Mouse (Mus musculus): Measurements from ENCODE around the gene Mtfr1l. TPM values are rescaled to one million over a fixed set of nuclear protein-coding genes. Genes with fewer than 3 reads are reported as not detected.
A peak's percentile ranks its signal among the peaks of the same experiment; 100 is the strongest.

Mtfr1l gene
- polyA plus RNA-seq, 1 experiment from 2014 or later, result 116 TPM

GRCm38 (mm10) chr4:134570704-134571451 lies 35.7 kb upstream of the Mtfr1l start:
- H3K36me3 ChIP-seq, result 0 out of 2 replicates have a peak, but pooled peaks cover 4% of the 10 kb centered on the region
- no peak overlapping the region for H3K4me2 ChIP-seq (replicated peaks)
- H3K27ac ChIP-seq (replicated peaks), result no peak overlapping the region
- 62% methylated on average over 14 of the region's 14 CpGs for WGBS
- no peak for ATAC-seq (ENCODE audit: insufficient number of reproducible peaks, low FRiP score, low TSS enrichment, low read depth)
- H3K27me3 ChIP-seq, result no peaks in the 10 kb centered on the region
- no peak overlapping the region for H3K4me3 ChIP-seq (replicated peaks)
- H3K9me3 ChIP-seq (replicated peaks), result no peaks in the 10 kb centered on the region
- H3K4me1 ChIP-seq, result peaks cover 3% of the 10 kb centered on the region; the same call in 1 of the 2 replicates
- no peak overlapping the region for H3K9ac ChIP-seq

DNA sequence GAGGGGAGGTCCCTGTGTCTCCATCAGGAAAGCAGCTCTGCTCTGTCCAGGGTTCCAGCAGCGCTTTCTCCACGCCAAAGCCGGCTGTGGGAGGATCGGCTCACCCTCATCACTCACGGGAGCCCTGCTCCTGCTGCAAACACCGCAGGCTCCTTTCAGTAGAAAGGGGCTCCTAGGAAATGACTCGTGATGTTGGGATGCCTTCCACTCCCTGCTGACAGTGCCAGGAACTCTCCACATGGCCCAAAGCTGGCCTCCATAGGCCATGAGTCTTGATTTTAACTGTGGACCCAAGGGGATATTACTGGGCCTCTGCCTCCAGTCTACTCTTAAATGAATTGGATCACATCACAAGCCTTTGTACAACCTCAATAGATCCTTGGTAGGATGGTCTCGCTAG lies 34.6 kb upstream of the Mtfr1l start:
- no peak overlapping the region for H3K4me3 ChIP-seq (replicated peaks)
- ATAC-seq (ENCODE audit: insufficient number of reproducible peaks, low FRiP score, low TSS enrichment, low read depth), result no peak
- 81% methylated on average over 8 of the region's 8 CpGs for WGBS

GRCm38 (mm10) chr4:134569205-134569604 lies 34.0 kb upstream of the Mtfr1l start:
- H3K4me3 ChIP-seq (replicated peaks), result no peak overlapping the region
- no peak for ATAC-seq (ENCODE audit: insufficient number of reproducible peaks, low FRiP score, low TSS enrichment, low read depth)
- H3K9me3 ChIP-seq (replicated peaks), result no peaks in the 10 kb centered on the region
- H3K27me3 ChIP-seq, result no peaks in the 10 kb centered on the region
- no peak overlapping the region for H3K4me2 ChIP-seq (replicated peaks)
- no peak overlapping the region for H3K9ac ChIP-seq
- peaks cover 12% of the 10 kb centered on the region; the same call in 1 of the 2 replicates for H3K36me3 ChIP-seq
- WGBS, result 70% methylated on average over 6 of the region's 6 CpGs
- H3K4me1 ChIP-seq, result peaks cover 3% of the 10 kb centered on the region; the same call in 1 of the 2 replicates
- no peak overlapping the region for H3K27ac ChIP-seq (replicated peaks)

More for the DNA sequence above, 34.6 kb upstream of the Mtfr1l start:
- H3K36me3 ChIP-seq, result peaks cover 12% of the 10 kb centered on the region; the same call in 1 of the 2 replicates
- no peaks in the 10 kb centered on the region for H3K27me3 ChIP-seq
- H3K9me3 ChIP-seq (replicated peaks), result no peaks in the 10 kb centered on the region
- peaks cover 3% of the 10 kb centered on the region; the same call in 1 of the 2 replicates for H3K4me1 ChIP-seq
- H3K9ac ChIP-seq, result no peak overlapping the region
- H3K27ac ChIP-seq (replicated peaks), result no peak overlapping the region
- H3K4me2 ChIP-seq (replicated peaks), result no peak overlapping the region

- no peaks in the 10 kb centered on the region for H3K9me3 ChIP-seq (replicated peaks)
- no peak for ATAC-seq (ENCODE audit: insufficient number of reproducible peaks, low FRiP score, low TSS enrichment, low read depth)
- no peak overlapping the region for H3K27ac ChIP-seq (replicated peaks)
- H3K27me3 ChIP-seq, result no peaks in the 10 kb centered on the region
- no peak overlapping the region for H3K9ac ChIP-seq
- H3K36me3 ChIP-seq, result peaks cover 15% of the 10 kb centered on the region
- 52% methylated on average over 19 of the region's 19 CpGs for WGBS
- H3K4me1 ChIP-seq, result peaks cover 3% of the 10 kb centered on the region; the same call in 1 of the 2 replicates
- no peak overlapping the region for H3K4me2 ChIP-seq (replicated peaks)
- no peak overlapping the region for H3K4me3 ChIP-seq (replicated peaks)
Measured at GRCm38 (mm10) chr4:134567377-134568226, 32.4 kb upstream of the Mtfr1l start.

DNA sequence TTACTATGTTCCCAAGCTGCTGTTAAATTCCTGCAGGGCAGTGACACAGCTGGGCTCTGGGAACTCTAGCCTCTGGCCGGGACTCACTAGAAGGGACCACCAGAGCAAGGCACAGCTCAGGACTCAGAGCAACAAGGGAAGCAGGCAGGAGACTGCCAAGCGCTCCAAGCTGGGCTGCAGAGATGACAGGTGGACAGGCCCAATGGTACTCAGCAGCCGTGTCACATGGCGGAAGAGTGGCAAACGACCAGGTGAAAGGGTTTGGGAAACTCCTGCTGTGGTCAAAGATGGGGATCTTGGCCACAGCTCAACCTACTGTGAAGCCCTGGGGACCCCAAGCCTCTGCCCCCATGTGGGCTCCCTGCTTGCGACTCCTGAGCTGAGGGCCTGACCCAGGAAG lies 28.9 kb upstream of the Mtfr1l start:
- Histone ChIP-seq H3K4me3 (replicated peaks) (no peak overlapping the region), H3K4me2 (replicated peaks) (no peak overlapping the region), H3K4me1 (0 out of 2 replicates have a peak, but pooled peaks cover 1% of the 10 kb centered on the region), H3K9me3 (replicated peaks) (no peaks in the 10 kb centered on the region), H3K27ac (replicated peaks) (no peak overlapping the region), H3K9ac (no peak overlapping the region), H3K36me3 (peaks cover 11% of the 10 kb centered on the region), H3K27me3 (no peaks in the 10 kb centered on the region)
- ATAC-seq (ENCODE audit: insufficient number of reproducible peaks, low FRiP score, low TSS enrichment, low read depth), result no peak
- whole genome bisulfite sequencing, result 80% methylated on average over 6 of the region's 6 CpGs

DNA sequence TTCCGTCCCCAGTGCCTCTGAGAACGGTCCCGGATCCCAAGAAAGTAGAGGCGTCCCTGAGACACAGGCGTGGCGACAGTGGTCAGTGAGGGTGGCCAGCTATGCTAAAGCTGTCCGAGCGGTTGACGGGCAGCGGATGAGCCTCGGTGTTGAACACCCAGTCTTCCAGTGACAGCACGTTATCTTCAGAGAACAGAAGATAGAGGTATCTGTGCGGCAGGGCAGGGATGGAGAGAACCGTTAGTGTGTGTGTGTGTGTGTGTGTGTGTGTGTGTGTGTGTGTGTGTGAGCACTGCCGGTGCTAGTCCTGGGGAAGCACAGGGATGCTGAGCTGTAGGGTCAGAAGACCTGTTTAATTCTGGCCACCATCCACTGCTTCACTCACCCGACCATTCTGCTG lies 28.4 kb upstream of the Mtfr1l start:
- no peak; the same call in 1 of the 2 replicates for ATAC-seq (ENCODE audit: insufficient number of reproducible peaks, low FRiP score, low TSS enrichment, low read depth)
- peaks cover 6% of the 10 kb centered on the region for H3K4me1 ChIP-seq
- no peak overlapping the region for H3K4me2 ChIP-seq (replicated peaks)
- H3K36me3 ChIP-seq, result peaks cover 11% of the 10 kb centered on the region
- H3K27me3 ChIP-seq, result no peaks in the 10 kb centered on the region
- no peak overlapping the region for H3K4me3 ChIP-seq (replicated peaks)
- WGBS, result 88% methylated on average over 16 of the region's 16 CpGs
- H3K9me3 ChIP-seq (replicated peaks), result no peaks in the 10 kb centered on the region
- no peak overlapping the region for H3K9ac ChIP-seq
- H3K27ac ChIP-seq (replicated peaks), result no peak overlapping the region

GRCm38 (mm10) chr4:134562014-134562413 lies 26.8 kb upstream of the Mtfr1l start:
- H3K4me1 ChIP-seq, result peaks cover 18% of the 10 kb centered on the region
- WGBS, result 87% methylated on average over 2 of the region's 2 CpGs
- H3K36me3 ChIP-seq, result peaks cover 11% of the 10 kb centered on the region
- no peak overlapping the region for H3K9ac ChIP-seq
- H3K27ac ChIP-seq (replicated peaks), result no peak overlapping the region
- H3K27me3 ChIP-seq, result no peaks in the 10 kb centered on the region
- no peak overlapping the region for H3K4me3 ChIP-seq (replicated peaks)
- ATAC-seq (ENCODE audit: insufficient number of reproducible peaks, low FRiP score, low TSS enrichment, low read depth), result no peak
- no peaks in the 10 kb centered on the region for H3K9me3 ChIP-seq (replicated peaks)
- H3K4me2 ChIP-seq (replicated peaks), result no peak overlapping the region

DNA sequence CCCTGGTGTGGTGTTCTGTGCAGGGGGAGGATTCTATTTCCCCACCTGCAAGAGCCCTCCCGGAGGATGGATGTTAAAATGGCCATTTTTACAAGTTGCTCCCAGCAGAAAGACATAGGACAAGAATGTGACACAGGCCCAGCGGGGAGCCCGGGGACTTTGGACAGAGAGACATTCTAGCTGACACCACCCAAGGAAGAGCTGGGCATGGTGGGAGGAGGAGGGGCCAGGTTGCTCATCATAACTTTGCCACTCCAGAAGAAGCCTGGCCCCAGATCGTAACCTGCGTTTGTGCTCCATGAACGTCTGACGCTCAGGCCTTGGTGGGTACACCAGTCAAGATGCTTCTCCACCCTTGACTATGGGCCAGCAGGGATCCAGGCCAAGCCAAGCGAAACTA lies 25.5 kb upstream of the Mtfr1l start:
- Histone ChIP-seq H3K9me3 (replicated peaks) (no peaks in the 10 kb centered on the region), H3K27me3 (no peaks in the 10 kb centered on the region), H3K4me2 (replicated peaks) (no peak overlapping the region), H3K36me3 (peaks cover 10% of the 10 kb centered on the region), H3K9ac (no peak overlapping the region), H3K4me1 (peaks cover 18% of the 10 kb centered on the region), H3K27ac (replicated peaks) (no peak overlapping the region), H3K4me3 (replicated peaks) (no peak overlapping the region)
- WGBS, result 88% methylated on average over 8 of the region's 8 CpGs
- ATAC-seq (ENCODE audit: insufficient number of reproducible peaks, low FRiP score, low TSS enrichment, low read depth), result no peak

DNA sequence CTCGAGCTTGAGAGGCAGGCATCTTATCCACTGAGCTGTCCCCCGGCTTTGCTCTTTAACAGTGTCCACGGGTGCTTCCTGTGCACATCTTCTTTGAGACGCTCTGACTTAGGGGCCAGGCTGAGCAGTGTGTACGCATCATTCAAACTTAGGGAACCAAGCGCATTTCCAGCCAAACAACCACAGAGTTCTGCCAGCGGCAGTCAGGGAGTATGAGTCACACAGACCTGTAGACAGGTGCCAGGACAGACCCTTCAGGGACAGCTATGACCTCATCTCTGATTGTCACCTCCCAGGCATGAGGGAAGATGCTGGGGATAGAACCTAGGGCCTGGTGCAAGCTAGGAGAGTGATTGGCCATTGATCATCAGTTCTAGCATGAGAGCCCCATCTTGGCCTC lies 24.0 kb upstream of the Mtfr1l start:
- no peak overlapping the region for H3K27ac ChIP-seq (replicated peaks)

GRCm38 (mm10) chr4:134558570-134559113 lies 23.5 kb upstream of the Mtfr1l start:
- no peak overlapping the region for H3K4me2 ChIP-seq (replicated peaks)
- H3K4me3 ChIP-seq (replicated peaks), result no peak overlapping the region
- ATAC-seq (ENCODE audit: insufficient number of reproducible peaks, low FRiP score, low TSS enrichment, low read depth), result peak; percentile 25; the same call in 1 of the 2 replicates
- peak overlapping the region; percentile 78 for H3K27ac ChIP-seq (replicated peaks)
- H3K9me3 ChIP-seq (replicated peaks), result no peaks in the 10 kb centered on the region
- no peaks in the 10 kb centered on the region for H3K27me3 ChIP-seq
- H3K36me3 ChIP-seq, result peaks cover 4% of the 10 kb centered on the region; the same call in 1 of the 2 replicates
- H3K4me1 ChIP-seq, result peaks cover 18% of the 10 kb centered on the region
- WGBS, result 39% methylated on average over 9 of the region's 9 CpGs
- no peak overlapping the region for H3K9ac ChIP-seq

More for the DNA sequence above, 24.0 kb upstream of the Mtfr1l start:
- no peak; the same call in 1 of the 2 replicates for ATAC-seq (ENCODE audit: insufficient number of reproducible peaks, low FRiP score, low TSS enrichment, low read depth)
- H3K27me3 ChIP-seq, result no peaks in the 10 kb centered on the region
- H3K4me1 ChIP-seq, result peaks cover 18% of the 10 kb centered on the region
- WGBS, result 58% methylated on average over 7 of the region's 7 CpGs
- H3K4me3 ChIP-seq (replicated peaks), result no peak overlapping the region
- H3K36me3 ChIP-seq, result peaks cover 4% of the 10 kb centered on the region; the same call in 1 of the 2 replicates
- no peak overlapping the region for H3K4me2 ChIP-seq (replicated peaks)
- no peak overlapping the region for H3K9ac ChIP-seq
- no peaks in the 10 kb centered on the region for H3K9me3 ChIP-seq (replicated peaks)

All from embryonic facial prominence, embryonic 15.5 days (tissue).